Mouse (Mus musculus) liver, embryonic 11.5 days (tissue): ENCODE data around the gene Stk35. TPM values are rescaled to one million over a fixed set of nuclear protein-coding genes. Genes with fewer than 3 reads are reported as not detected.
"Not testable (repeated sequence)": the region's sequence is repeated elsewhere in the genome, so short reads cannot be mapped to it uniquely, and the experiment has no call there.

Experiments used
- ATAC-seq: fragments of 200-750 bp; cut with Nextera tagmentation; replicated peaks from 2 replicates; pipeline ENCODE4 v1.8.0; 2017; ENCODE audit warnings: moderate number of reproducible peaks, mild to moderate bottlenecking, moderate TSS enrichment, moderate library complexity; ENCODE audit not compliant: low FRiP score
- DNase-seq: peaks from one replicate; pipeline ENCODE4 v3.0.0-alpha.2; 2017; ENCODE audit warnings: low spot score
- H3K27ac ChIP-seq: fragments of 300-500 bp; sonication (generic); 2 replicates; pipeline ENCODE4 v1.5.1; 2014; ENCODE audit warnings: mild to moderate bottlenecking, low read depth, low read length, control low read depth
- H3K27me3 ChIP-seq: fragments of 300-500 bp; sonication (generic); replicated peaks from 2 replicates; pipeline ENCODE4 v1.6.1; 2014; ENCODE audit warnings: low read length, mixed read lengths; ENCODE audit not compliant: control insufficient read depth, insufficient read depth
- H3K36me3 ChIP-seq: fragments of 300-500 bp; sonication (generic); 2 replicates; pipeline ENCODE4 v1.6.1; 2014; ENCODE audit warnings: mild to moderate bottlenecking, low read length, moderate library complexity, mixed read lengths; ENCODE audit not compliant: control insufficient read depth, insufficient read depth
- H3K4me1 ChIP-seq: fragments of 300-500 bp; sonication (generic); replicated peaks from 2 replicates; pipeline ENCODE4 v1.6.1; 2014; ENCODE audit warnings: low read length, mixed read lengths; ENCODE audit not compliant: control insufficient read depth, insufficient read depth
- H3K4me2 ChIP-seq: fragments of 300-500 bp; sonication (generic); 2 replicates; pipeline ENCODE4 v1.6.1; 2014; ENCODE audit warnings: mild to moderate bottlenecking, control low read depth, moderate library complexity
- H3K4me3 ChIP-seq: fragments of 300-500 bp; sonication (generic); 2 replicates; pipeline ENCODE4 v1.5.1; 2014; ENCODE audit warnings: low read depth, low read length, control low read depth
- H3K9ac ChIP-seq: fragments of 300-500 bp; sonication (generic); 2 replicates; pipeline ENCODE4 v1.6.1; 2014; ENCODE audit warnings: low read depth, low read length, control low read depth
- H3K9me3 ChIP-seq: fragments of 300-500 bp; sonication (generic); 2 replicates; pipeline ENCODE4 v1.6.1; 2016; ENCODE audit warnings: low read length, inconsistent platforms, mixed read lengths; ENCODE audit not compliant: control insufficient read depth
- WGBS: fragments of 180-500 bp; shearing (Covaris S2); extraction: QIAGEN DNeasy Blood & Tissue Kit; methylation state at CpG from one replicate; pipeline ENCODE4 v1.1.7; 2014; 5-methylcytosine and 5-hydroxymethylcytosine counted together
- polyA plus RNA-seq: library from polyadenylated mRNA; unstranded; fragments of >200 nt; fragmentation: Nextera tagmentation; extraction: Ambion mirVana; gene quantifications from 2 replicates; pipeline ENCODE4 v1.2.1, GENCODE M21; 2014

The Stk35 gene
- polyA plus RNA-seq, 1 experiment from 2014 or later, result 9.0 TPM

- Histone ChIP-seq H3K9me3 (no peaks in the 10 kb centered on the region), H3K27ac (no peak overlapping the region), H3K4me3 (no peak overlapping the region), H3K4me2 (no peak overlapping the region), H3K4me1 (no peaks in the 10 kb centered on the region), H3K27me3 (no peaks in the 10 kb centered on the region), H3K36me3 (no peaks in the 10 kb centered on the region), H3K9ac (no peak overlapping the region)
- whole genome bisulfite sequencing, result 80% methylated on average over 3 of the region's 3 CpGs
- ATAC-seq (no peak), DNase-seq (no peak)
These were observed 45.5 kb downstream of the Stk35 start for GRCm38 (mm10) chr2:129845826-129846225.

GRCm38 (mm10) chr2:129846501-129846900 lies 46.2 kb downstream of the Stk35 start:
- Histone ChIP-seq H3K4me3 (no peak overlapping the region), H3K4me2 (no peak overlapping the region), H3K27me3 (no peaks in the 10 kb centered on the region), H3K4me1 (no peaks in the 10 kb centered on the region), H3K9ac (no peak overlapping the region), H3K27ac (no peak overlapping the region), H3K9me3 (no peaks in the 10 kb centered on the region), H3K36me3 (no peaks in the 10 kb centered on the region)
- no peak for DNase-seq
- WGBS, result 69% methylated on average over 2 of the region's 2 CpGs
- no peak for ATAC-seq

GRCm38 (mm10) chr2:129849078-129849477 lies 48.8 kb downstream of the Stk35 start:
- WGBS, result 83% methylated on average over 3 of the region's 3 CpGs
- not testable (repeated sequence) for H3K4me2 ChIP-seq, H3K27ac ChIP-seq, ATAC-seq, H3K9ac ChIP-seq, H3K9me3 ChIP-seq, H3K27me3 ChIP-seq, H3K4me1 ChIP-seq, H3K4me3 ChIP-seq, H3K36me3 ChIP-seq, DNase-seq

GRCm38 (mm10) chr2:129851512-129851911 lies 51.2 kb downstream of the Stk35 start:
- H3K4me1 ChIP-seq, result no peaks in the 10 kb centered on the region
- DNase-seq, result no peak
- 76% methylated on average over 4 of the region's 4 CpGs for WGBS

GRCm38 (mm10) chr2:129863256-129863655 lies 62.9 kb downstream of the Stk35 start:
- WGBS, result 76% methylated on average over 5 of the region's 5 CpGs
- DNase-seq, result no peak
- Histone ChIP-seq H3K36me3 (no peaks in the 10 kb centered on the region), H3K4me3 (no peak overlapping the region), H3K9ac (no peak overlapping the region), H3K27me3 (no peaks in the 10 kb centered on the region), H3K9me3 (no peaks in the 10 kb centered on the region), H3K4me1 (no peaks in the 10 kb centered on the region), H3K27ac (no peak overlapping the region), H3K4me2 (no peak overlapping the region)
- no peak for ATAC-seq

More at GRCm38 (mm10) chr2:129851512-129851911, 51.2 kb downstream of the Stk35 start:
- H3K9ac ChIP-seq, result no peak overlapping the region
- H3K9me3 ChIP-seq, result no peaks in the 10 kb centered on the region
- no peaks in the 10 kb centered on the region for H3K36me3 ChIP-seq
- H3K27me3 ChIP-seq, result no peaks in the 10 kb centered on the region
- no peak overlapping the region for H3K4me2 ChIP-seq
- no peak for ATAC-seq
- H3K4me3 ChIP-seq, result no peak overlapping the region
- no peak overlapping the region for H3K27ac ChIP-seq

GRCm38 (mm10) chr2:129864958-129865357 lies 64.6 kb downstream of the Stk35 start:
- DNase-seq, result no peak
- Histone ChIP-seq H3K4me1 (no peaks in the 10 kb centered on the region), H3K9ac (no peak overlapping the region), H3K27me3 (no peaks in the 10 kb centered on the region), H3K27ac (no peak overlapping the region), H3K4me3 (no peak overlapping the region), H3K36me3 (no peaks in the 10 kb centered on the region), H3K9me3 (no peaks in the 10 kb centered on the region), H3K4me2 (no peak overlapping the region)
- ATAC-seq, result no peak
- 78% methylated on average over 3 of the region's 3 CpGs for WGBS

- no peaks in the 10 kb centered on the region for H3K36me3 ChIP-seq
- H3K4me2 ChIP-seq, result no peak overlapping the region
- H3K9me3 ChIP-seq, result no peaks in the 10 kb centered on the region
- H3K9ac ChIP-seq, result no peak overlapping the region
- ATAC-seq (no peak), DNase-seq (no peak)
- 92% methylated on average over 5 of the region's 5 CpGs for WGBS
- H3K27me3 ChIP-seq, result no peaks in the 10 kb centered on the region
- H3K4me1 ChIP-seq, result no peaks in the 10 kb centered on the region
- H3K4me3 ChIP-seq, result no peak overlapping the region
- no peak overlapping the region for H3K27ac ChIP-seq
These were observed 68.8 kb downstream of the Stk35 start for GRCm38 (mm10) chr2:129869151-129869550.

GRCm38 (mm10) chr2:129871246-129871645 lies 70.9 kb downstream of the Stk35 start:
- H3K9ac ChIP-seq, result no peak overlapping the region
- H3K4me3 ChIP-seq, result no peak overlapping the region
- H3K36me3 ChIP-seq, result no peaks in the 10 kb centered on the region
- no peak overlapping the region for H3K4me2 ChIP-seq
- H3K27me3 ChIP-seq, result no peaks in the 10 kb centered on the region
- ATAC-seq (no peak), DNase-seq (no peak)
- no peak overlapping the region for H3K27ac ChIP-seq
- 86% methylated on average over 5 of the region's 5 CpGs for WGBS
- H3K4me1 ChIP-seq, result no peaks in the 10 kb centered on the region
- H3K9me3 ChIP-seq, result no peaks in the 10 kb centered on the region

- DNase-seq (no peak), ATAC-seq (no peak)
- no peaks in the 10 kb centered on the region for H3K4me1 ChIP-seq
- no peaks in the 10 kb centered on the region for H3K9me3 ChIP-seq
- WGBS, result 80% methylated on average over 7 of the region's 7 CpGs
- no peak overlapping the region for H3K4me2 ChIP-seq
- H3K4me3 ChIP-seq, result no peak overlapping the region
- H3K36me3 ChIP-seq, result no peaks in the 10 kb centered on the region
- H3K27ac ChIP-seq, result no peak overlapping the region
- no peaks in the 10 kb centered on the region for H3K27me3 ChIP-seq
- no peak overlapping the region for H3K9ac ChIP-seq
These were observed 71.8 kb downstream of the Stk35 start for GRCm38 (mm10) chr2:129872071-129872470.
